Mouse (Mus musculus): Measurements from ENCODE around the gene Mycl. TPM values are rescaled to one million over a fixed set of nuclear protein-coding genes. Genes with fewer than 3 reads are reported as not detected.
A peak's percentile ranks its signal among the peaks of the same experiment; 100 is the strongest.

Gene Mycl
- polyA plus RNA-seq, 1 experiment = 0.83 TPM

DNA sequence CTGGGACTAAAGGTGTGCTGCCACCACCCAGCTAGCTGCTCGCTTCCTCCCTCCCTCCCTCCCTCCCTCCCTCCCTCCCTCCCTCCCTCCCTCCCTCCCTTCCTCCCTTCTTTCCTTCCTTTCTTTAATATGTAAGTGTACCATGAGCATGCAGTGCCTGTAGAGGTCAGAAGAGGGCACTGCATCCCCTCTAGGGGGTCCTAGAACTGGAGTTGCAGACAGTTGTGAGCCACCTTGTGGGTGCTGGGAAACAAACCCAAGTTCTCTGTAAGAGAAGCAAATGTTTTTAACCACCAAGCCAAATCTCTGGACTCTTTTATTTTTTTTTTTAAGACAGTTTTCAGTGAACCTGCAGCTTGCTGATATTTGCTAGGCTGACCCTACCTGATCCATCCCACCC, 27.4 kb downstream of the Mycl start:
- Histone ChIP-seq H3K27ac (replicated peaks; ENCODE audit: low read depth, low read length) (no peak overlapping the region), H3K4me1 (ENCODE audit: control insufficient read depth, insufficient read depth, insufficient read length, low read length) (peaks cover 9% of the 10 kb centered on the region), H3K4me3 (ENCODE audit: insufficient read depth, low read depth, low read length) (no peak overlapping the region)

DNA sequence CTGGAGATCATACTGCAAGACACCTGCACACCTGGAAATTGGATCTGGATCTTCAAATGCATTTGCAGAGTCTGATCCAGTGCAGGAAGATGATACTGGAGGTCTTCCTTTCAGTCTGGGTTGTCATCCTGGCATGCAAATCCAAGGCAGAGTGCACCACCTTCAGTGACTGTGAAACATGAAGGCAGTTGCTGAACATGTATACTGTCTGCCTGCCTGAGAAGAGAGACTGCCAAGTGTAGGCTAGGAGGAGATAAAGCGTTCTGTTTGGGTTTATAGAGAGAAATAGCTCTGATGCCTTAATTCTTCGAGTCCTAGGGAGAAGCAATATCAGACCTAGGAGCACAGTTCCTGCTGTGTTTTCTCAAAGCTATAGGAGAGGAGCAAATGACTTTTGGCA, 30.0 kb downstream of the Mycl start:
- Histone ChIP-seq H3K4me3 (ENCODE audit: insufficient read depth, low read depth, low read length) (no peak overlapping the region), H3K4me1 (ENCODE audit: control insufficient read depth, insufficient read depth, insufficient read length, low read length) (peaks cover 5% of the 10 kb centered on the region; the same call in 1 of the 2 replicates), H3K27ac (replicated peaks; ENCODE audit: low read depth, low read length) (peak overlapping the region; percentile 40; the same call in 1 of the 2 replicates)

DNA sequence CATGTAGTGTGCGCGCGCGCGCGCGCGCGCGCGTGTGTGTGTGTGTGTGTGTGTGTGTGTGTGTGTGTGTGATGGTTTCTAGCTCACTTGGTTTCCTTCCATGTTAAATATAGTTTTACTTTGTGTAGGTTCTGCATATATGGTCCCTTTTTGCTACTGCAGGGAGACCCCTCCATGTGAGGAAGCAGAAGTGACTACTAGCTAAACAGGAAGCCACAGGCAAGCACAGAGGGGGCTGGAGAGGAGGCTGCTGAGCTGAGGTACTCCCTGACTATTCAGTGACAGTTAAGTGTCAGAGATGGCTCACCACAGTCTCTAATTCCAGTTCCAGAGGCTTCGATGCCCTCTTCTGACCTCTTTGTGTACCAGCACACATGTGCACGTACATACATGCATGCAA, 30.7 kb downstream of the Mycl start:
- no peak overlapping the region for H3K4me3 ChIP-seq (ENCODE audit: insufficient read depth, low read depth, low read length)
- no peak overlapping the region for H3K27ac ChIP-seq (replicated peaks; ENCODE audit: low read depth, low read length)
- H3K4me1 ChIP-seq (ENCODE audit: control insufficient read depth, insufficient read depth, insufficient read length, low read length) = peaks cover 3% of the 10 kb centered on the region; the same call in 1 of the 2 replicates

GRCm38 (mm10) chr4:123026597-123026996, 31.1 kb downstream of the Mycl start:
- H3K27ac ChIP-seq (replicated peaks; ENCODE audit: low read depth, low read length) = peak overlapping the region; percentile 29; the same call in 1 of the 2 replicates
- peaks cover 3% of the 10 kb centered on the region; the same call in 1 of the 2 replicates for H3K4me1 ChIP-seq (ENCODE audit: control insufficient read depth, insufficient read depth, insufficient read length, low read length)
- H3K4me3 ChIP-seq (ENCODE audit: insufficient read depth, low read depth, low read length) = no peak overlapping the region

GRCm38 (mm10) chr4:123034841-123035240, 39.4 kb downstream of the Mycl start:
- Histone ChIP-seq H3K4me1 (ENCODE audit: control insufficient read depth, insufficient read depth, insufficient read length, low read length) (no peaks in the 10 kb centered on the region), H3K4me3 (ENCODE audit: insufficient read depth, low read depth, low read length) (no peak overlapping the region), H3K27ac (replicated peaks; ENCODE audit: low read depth, low read length) (no peak overlapping the region)

DNA sequence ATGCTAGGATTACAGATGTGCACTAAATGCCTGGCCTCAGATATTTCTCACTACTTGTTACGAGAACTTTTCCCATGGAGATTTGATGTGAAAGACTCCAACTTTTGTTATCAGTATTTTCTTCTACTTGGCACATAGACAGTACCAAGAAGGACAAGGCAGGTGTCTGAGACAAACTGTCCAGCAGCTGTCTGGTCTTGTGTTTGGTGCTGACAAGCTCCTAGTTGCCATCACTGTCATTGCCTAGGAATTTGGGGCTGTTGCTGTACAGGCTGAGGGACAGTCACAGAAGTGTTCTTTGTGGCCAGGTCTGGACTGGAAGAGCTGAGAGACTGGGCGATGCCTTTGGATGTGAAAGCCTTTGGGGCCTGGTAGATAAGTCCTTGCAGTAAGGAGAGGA, 40.2 kb downstream of the Mycl start:
- Histone ChIP-seq H3K4me3 (ENCODE audit: insufficient read depth, low read depth, low read length) (no peak overlapping the region), H3K4me1 (ENCODE audit: control insufficient read depth, insufficient read depth, insufficient read length, low read length) (no peaks in the 10 kb centered on the region)

DNA sequence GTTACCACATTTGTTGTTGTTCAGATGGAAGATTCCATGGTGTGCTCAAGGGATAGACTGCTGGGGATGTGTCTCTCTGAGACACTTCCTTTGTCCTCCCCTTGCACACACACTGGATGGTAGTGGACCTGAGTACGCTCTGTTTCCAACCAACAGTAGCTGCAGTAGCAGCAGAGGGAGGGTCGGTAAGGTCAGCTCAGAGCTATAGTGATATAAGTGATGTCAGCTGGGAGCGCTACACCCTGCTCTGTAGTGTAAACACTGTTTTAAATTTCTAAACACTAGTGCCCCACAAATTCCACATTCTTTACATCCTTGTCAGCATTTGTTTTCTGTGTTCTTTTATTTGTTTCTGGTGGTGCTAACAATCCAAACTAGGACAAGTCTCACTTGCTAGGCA, 41.3 kb downstream of the Mycl start:
- Histone ChIP-seq H3K27ac (replicated peaks; ENCODE audit: low read depth, low read length) (no peak overlapping the region), H3K4me3 (ENCODE audit: insufficient read depth, low read depth, low read length) (no peak overlapping the region), H3K4me1 (ENCODE audit: control insufficient read depth, insufficient read depth, insufficient read length, low read length) (no peaks in the 10 kb centered on the region)

More for the DNA sequence above, 40.2 kb downstream of the Mycl start:
- H3K27ac ChIP-seq (replicated peaks; ENCODE audit: low read depth, low read length) = no peak overlapping the region

DNA sequence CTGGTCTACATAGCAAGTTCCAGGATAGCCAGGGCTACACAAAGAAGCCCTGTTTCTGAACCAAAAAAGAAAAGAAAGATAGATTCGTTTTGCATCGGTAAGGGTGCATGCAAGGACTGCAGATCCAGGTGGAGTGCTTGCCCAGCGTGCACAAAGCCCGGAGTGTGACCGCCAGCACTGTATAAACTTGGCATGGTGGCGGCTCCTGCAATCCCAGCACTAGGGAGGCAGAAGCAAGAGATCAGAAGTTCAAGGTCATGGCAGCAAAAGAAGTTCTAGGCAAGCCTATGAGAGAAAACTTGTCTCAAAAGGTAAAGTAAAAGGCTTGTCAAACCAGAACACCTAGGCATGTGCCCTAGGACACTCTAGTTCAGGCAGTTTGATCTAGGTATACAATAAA, 45.7 kb downstream of the Mycl start:
- Histone ChIP-seq H3K27ac (replicated peaks; ENCODE audit: low read depth, low read length) (no peak overlapping the region), H3K4me3 (ENCODE audit: insufficient read depth, low read depth, low read length) (no peak overlapping the region), H3K4me1 (ENCODE audit: control insufficient read depth, insufficient read depth, insufficient read length, low read length) (peaks cover 6% of the 10 kb centered on the region)

GRCm38 (mm10) chr4:123043858-123044257, 48.4 kb downstream of the Mycl start:
- no peak overlapping the region for H3K4me3 ChIP-seq (ENCODE audit: insufficient read depth, low read depth, low read length)
- peaks cover 11% of the 10 kb centered on the region for H3K4me1 ChIP-seq (ENCODE audit: control insufficient read depth, insufficient read depth, insufficient read length, low read length)
- 0 out of 2 replicates have a peak overlapping the region, but pooled peaks have one; percentile 34 for H3K27ac ChIP-seq (replicated peaks; ENCODE audit: low read depth, low read length)

DNA sequence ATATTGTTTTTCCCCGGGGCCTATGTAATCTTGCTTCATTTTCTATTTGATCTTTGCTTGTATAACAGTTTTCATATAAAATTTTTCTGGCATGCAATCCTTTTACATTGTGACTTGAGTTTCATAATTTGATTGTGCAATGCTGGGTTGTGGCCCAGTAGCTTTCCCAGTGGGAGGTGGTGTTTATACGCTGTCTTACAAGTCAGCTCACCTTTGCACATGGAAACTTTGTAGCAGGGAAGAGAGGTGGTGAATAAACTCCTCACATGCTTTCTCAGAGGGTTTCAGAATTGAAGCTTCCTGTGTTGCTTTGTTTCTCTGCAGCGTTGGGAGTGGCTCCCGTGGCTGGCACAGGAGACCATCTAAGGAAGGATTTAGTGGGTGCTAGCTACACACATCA, 49.4 kb downstream of the Mycl start:
- Histone ChIP-seq H3K4me1 (ENCODE audit: control insufficient read depth, insufficient read depth, insufficient read length, low read length) (peaks cover 11% of the 10 kb centered on the region), H3K4me3 (ENCODE audit: insufficient read depth, low read depth, low read length) (no peak overlapping the region), H3K27ac (replicated peaks; ENCODE audit: low read depth, low read length) (peak overlapping the region; percentile 91)

- Histone ChIP-seq H3K27ac (replicated peaks; ENCODE audit: low read depth, low read length) (0 out of 2 replicates have a peak overlapping the region, but pooled peaks have one; percentile 19), H3K4me1 (ENCODE audit: control insufficient read depth, insufficient read depth, insufficient read length, low read length) (peaks cover 17% of the 10 kb centered on the region), H3K4me3 (ENCODE audit: insufficient read depth, low read depth, low read length) (no peak overlapping the region)
These were observed 50.8 kb downstream of the Mycl start for GRCm38 (mm10) chr4:123046300-123046699.

DNA sequence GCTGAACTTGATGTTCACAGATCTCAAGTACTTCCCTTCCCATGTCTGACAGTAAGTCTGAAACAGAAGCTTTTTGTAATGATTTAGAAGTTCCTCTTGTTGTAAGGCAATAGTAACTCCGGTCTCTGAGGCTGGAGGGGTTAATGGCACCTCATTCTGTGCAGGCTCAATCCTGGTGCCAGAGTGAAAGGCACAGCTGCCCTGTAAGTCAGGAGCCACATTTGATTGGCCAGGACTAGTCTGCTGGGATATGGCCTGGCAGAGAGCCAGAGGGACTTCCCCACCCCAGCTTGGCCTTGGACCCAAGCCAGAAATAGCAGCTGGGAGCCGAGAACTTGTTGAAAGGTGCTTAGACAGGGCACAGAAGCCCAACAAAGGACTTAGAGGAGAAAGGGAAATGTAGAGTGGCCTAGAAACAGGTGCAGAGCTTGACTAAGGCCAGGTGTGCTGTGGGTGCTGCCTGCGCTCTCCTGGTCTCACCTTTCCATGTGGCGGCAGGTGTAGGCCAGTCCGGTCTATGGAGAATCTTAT, 55.3 kb downstream of the Mycl start:
- H3K27ac ChIP-seq (replicated peaks; ENCODE audit: low read depth, low read length) = no peak overlapping the region; the same call in 1 of the 2 replicates
- H3K4me3 ChIP-seq (ENCODE audit: insufficient read depth, low read depth, low read length) = no peak overlapping the region
- H3K4me1 ChIP-seq (ENCODE audit: control insufficient read depth, insufficient read depth, insufficient read length, low read length) = peaks cover 11% of the 10 kb centered on the region

Other genes starting within 250 kb of the Mycl start
- gene Ppt1, start 159.4 kb upstream of the Mycl start, polyA plus RNA-seq (2012; ENCODE audit: insufficient read depth, insufficient read length, missing spikeins) = 35.0 and 37.7 TPM in 2 replicates
- gene Cap1, start 109.6 kb upstream of the Mycl start, polyA plus RNA-seq (2012; ENCODE audit: insufficient read depth, insufficient read length, missing spikeins) = 53.9 and 54.1 TPM in 2 replicates
- gene Mfsd2a, start 34.5 kb upstream of the Mycl start, polyA plus RNA-seq (2012; ENCODE audit: insufficient read depth, insufficient read length, missing spikeins) = not detected in 2 replicates
- gene Trit1, start 20.9 kb downstream of the Mycl start, polyA plus RNA-seq (2012; ENCODE audit: insufficient read depth, insufficient read length, missing spikeins) = 13.4 and 20.8 TPM in 2 replicates
- gene Bmp8b, start 109.5 kb downstream of the Mycl start, polyA plus RNA-seq (2012; ENCODE audit: insufficient read depth, insufficient read length, missing spikeins) = 0.50 and 0.59 TPM in 2 replicates
- not detected in 2 replicates for gene Oxct2b, start 120.6 kb downstream of the Mycl start, polyA plus RNA-seq (2012; ENCODE audit: insufficient read depth, insufficient read length, missing spikeins)
- gene Ppie, start 144.3 kb downstream of the Mycl start, polyA plus RNA-seq (2012; ENCODE audit: insufficient read depth, insufficient read length, missing spikeins) = 20.4 and 23.5 TPM in 2 replicates
- gene Hpcal4, start 187.6 kb downstream of the Mycl start, polyA plus RNA-seq (2012; ENCODE audit: insufficient read depth, insufficient read length, missing spikeins) = 0.83 and 2.0 TPM in 2 replicates
- gene Nt5c1a, start 205.9 kb downstream of the Mycl start, polyA plus RNA-seq (2012; ENCODE audit: insufficient read depth, insufficient read length, missing spikeins) = not detected in 2 replicates
- gene Heyl, start 237.9 kb downstream of the Mycl start, polyA plus RNA-seq (2012; ENCODE audit: insufficient read depth, insufficient read length, missing spikeins) = 8.3 and 8.9 TPM in 2 replicates

Data from brown adipose tissue, adult 24 weeks (tissue).